Mouse (Mus musculus): ENCODE measurements at regions not wholly inside any gene's neighbourhood (a gene's known extent, or its start where the extent isn't known, plus 50 kb on each side); places are given as distances from the start of the nearest gene placed in this dataset.

DNA sequence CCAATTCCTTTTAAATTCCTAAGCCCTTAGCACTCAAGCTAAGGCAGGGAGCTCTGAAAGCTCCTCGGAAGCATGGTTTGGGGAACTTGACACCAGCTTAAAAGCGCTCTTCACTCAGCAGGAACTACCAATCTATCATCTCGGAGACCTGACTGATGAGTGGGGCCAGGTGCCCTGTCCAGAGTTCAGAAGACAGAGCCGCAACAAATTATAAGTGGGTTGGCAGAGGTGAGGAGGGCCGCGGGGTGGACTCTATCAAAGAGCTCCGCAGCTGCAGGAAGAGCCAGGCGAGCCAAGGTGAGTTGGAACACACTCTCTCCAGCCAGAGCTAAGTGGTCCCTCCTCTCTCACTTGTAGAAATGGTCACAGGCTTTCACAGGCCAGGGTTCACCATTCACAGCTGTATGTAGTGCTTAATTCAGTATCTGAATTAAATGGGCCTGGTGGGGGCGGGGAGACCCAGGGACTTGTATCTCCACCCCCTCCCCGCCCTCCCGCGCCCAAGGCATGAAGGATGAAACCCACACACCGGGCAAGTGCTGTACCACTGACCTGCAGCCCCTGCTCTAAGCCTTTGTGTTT lies 180.8 kb downstream of the Stim2 start:
- DNase-seq = no peak

DNA sequence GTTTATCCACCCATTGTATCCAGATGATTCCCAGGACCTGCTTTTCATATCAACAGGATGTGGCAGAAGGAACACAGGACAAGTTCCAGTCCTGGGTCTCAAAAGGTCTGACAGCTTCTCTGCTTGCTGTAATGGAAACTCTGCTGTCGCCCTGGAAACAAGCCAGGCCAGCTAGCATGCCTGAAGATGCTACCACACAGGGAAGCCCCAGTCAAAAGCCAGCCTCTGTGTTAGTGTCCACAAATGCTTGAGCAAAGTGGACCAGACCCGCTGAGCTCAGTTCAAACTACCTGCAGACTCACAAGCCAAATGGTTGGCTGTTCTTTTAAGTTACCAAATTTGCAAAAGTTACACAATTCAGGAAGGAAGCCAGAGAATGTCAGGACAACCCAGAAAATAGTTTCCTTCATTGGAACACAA lies 181.9 kb downstream of the Stim2 start:
- DNase-seq = peak; percentile 54 to 65

DNA sequence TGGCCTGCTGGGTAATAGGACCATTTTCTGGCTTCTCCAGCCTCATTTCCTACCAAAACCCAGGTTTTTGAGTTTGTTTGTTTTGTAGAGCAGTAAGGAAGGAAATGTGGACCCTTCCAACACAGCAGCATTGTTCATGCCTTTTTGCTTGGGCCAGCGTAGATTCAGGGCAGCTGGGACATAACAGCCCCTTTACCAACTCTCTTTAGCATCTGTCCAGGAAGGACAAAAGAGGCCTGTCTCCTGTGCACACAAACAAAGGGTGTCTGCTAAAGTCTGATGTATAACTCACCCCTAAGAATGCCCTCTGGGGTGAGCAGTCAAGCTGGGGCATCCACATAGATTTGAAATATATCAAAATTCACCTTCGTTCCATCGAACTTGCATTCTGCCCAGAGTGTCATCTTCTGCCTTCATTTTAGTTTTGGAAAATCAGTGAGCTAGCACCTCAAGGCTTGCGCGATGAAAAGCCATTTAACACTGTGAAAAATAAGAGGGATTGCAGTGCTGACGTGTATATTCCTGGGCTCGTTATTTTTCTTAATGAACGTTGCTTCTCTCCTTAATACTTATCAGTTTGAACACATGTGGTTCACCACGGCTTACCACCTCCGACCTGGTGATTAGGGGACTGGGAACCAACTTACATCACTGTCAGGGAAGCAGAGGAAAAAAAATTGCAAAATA lies 182.5 kb downstream of the Stim2 start:
- DNase-seq = no peak

DNA sequence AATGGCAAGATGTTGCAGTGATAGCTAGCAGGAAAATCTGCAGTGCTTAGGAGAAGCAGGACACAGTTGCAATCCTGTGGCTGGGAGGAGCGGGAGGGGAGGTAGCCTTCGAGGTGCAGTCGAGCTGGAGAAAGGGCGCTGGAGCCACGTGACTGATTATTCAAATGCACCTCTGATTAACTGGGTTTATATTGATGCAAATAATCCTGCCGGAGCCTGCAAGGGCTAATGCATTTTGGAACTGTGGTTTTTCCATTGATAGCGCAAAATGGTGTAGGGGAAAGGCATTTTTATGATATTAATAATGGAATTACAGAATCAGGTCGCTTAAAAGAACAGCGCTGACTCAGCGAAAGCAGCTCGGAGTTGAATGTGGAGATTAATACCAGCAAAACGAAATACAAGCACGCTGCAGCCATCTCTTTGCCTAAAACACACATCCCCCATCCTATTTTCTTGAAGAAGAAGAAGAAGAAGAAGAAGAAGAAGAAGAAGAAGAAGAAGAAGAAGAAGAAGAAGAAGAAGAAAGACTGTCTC lies 183.1 kb downstream of the Stim2 start:
- no peak for DNase-seq

DNA sequence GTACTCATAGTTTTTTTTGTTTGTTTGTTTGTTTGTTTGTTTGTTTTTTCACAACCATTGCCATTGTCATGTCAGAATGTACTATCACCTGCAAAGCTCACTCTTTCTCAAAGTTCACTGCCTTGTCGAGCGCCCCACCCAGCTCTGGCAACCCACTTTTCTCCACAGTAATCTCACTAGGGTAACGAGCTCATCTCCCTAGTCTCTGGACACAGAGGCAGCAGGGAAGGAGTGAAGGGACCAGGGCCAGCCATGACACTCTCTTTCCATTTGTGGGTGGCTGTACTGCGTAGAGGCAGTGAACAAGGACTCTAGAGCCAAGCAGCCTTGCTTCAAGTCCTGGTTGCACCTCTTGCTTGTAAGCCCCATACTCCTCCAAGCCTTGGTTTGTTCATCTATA lies 184.5 kb downstream of the Stim2 start:
- no peak for DNase-seq

DNA sequence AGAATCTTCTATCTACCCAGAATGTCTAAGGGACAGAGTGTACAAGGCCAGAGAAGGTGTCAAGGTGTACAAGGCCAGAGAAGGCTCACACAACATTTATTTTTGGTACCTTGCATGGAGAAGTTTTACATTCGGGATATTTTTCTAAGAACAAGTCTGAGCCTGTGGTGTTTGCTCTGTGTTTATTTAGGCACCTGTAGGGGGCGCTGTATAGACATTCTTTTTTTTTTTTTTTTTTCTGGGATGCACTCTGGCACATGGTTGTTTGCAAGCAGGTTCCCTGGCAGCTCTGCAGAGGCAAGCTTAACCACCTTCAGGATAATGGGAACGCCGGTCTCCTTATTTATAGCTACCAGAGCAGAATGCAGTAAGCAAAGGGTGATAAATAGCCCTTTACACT lies 187.4 kb downstream of the Stim2 start:
- DNase-seq = no peak

DNA sequence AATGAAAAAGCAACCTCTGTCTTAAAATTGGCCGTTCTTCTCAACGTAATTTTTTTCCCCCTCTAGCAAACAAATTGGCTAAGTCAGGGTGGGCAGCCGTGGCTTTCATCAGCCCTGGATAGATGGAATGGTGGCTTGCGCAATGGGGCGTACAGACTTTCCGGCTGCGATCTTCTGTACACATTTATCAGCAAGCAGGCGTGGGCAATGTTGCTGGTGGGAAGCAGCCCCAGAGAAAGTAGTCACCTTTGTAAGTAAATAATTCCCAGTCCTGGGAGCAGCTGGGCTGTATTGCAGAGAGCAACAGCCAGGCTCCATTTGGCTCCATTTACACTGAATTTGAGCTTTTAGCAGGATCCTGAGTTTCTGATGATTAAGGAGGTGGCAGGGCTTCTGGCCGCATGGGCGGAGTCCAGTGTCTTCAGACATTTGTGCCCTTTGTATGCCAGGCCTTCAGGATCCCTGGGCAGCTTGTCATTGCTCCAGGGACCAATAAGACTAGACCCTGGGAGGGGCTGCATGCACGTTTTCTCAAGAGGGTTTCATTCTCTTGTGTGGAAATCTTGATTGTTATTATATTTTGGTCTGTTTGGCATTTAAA lies 187.9 kb downstream of the Stim2 start:
- no peak for DNase-seq

DNA sequence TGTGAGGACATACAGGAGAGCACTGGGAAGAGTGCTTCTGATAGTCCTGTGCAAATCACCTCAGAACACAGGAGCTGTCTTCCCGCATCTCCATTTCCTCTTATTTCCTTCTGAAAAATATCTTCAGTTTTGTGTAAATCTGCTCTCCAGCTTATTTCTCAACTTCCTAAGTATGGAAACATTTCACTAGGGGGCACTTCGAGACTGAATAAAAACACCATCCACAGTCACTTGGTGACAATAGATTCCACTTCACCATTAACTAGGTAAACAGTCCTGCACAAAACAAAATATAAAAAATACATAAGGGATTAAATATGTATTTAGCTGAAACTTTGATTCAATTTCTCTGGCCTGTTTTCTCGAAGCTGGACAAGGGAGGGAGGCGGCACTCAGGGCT lies 193.4 kb downstream of the Stim2 start:
- DNase-seq = no peak

DNA sequence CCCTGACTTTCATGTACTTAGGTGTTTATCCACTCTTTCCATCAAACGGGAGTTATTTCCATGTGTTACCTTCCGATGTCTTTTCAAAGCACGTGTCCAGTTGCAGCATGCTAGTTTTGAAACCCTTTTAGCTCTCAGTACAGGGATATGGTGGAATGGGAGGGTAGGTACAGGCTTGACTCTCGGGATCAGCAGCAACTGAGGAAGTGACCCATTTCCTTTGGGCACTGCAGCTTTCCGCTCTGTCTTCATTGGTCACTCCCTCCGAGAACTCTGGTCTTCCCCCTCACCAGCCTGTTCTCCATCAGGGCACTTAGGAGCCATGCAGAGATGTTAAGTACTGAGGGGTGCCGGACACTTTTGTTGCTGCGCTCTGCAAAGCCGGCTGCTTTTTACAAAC lies 196.5 kb downstream of the Stim2 start:
- no peak for DNase-seq

DNA sequence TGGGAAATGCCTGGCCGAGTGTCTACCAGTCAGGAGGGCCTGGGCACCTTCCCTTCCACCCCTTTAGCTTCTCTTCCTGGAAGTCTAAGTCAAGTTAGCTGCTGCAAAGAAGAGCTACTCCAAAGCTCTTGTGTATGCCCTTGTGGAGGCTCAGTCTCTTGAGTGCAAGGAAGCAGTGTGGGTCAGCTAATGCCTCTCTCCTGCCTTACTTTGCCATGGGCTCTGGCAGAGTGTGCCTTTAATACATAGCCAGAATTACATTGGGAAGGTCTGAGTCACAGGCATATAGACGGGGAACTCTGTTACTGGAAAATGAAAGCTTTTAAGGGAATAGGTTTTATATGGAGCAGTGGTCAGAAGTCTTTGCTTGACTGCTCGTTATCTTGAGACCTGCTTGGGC lies 201.7 kb downstream of the Stim2 start:
- no peak for DNase-seq

DNA sequence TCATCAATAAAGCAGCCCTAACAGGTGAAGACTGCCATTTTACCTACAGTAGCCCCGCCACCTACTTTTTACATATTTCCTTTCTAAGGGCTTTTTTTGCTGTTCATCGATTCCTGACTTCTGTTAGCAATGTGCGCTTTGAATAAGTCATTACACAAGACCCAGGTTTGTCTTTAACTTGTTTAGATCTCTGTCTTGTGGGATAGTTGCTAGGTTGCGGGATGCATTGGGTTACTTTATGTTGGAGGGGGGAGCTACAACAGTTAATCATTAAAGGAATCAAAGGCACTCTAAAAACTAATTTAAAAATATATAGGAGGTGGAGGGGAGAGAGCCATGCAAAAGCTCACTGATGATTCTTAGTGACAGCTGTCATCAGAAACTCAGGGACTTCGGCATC lies 202.3 kb downstream of the Stim2 start:
- DNase-seq = no peak

DNA sequence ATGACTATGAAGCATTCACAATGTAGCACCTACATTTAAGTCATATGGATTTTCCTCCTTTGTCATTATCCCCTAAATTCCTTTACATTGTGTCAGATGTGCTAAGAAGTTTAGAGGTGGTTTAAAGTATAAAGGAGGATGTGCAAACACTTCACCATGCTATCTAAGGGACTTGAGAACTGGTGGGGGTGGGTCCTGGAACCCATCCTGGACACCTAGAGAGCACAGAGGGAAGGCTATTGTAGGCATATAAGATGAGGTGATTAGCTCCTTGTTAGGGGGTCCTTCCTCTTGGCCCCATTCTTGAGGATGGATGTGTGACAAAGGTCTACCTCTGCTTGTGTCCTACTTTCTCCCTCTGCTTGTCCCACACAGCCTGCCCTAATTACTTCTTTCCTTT lies 213.2 kb downstream of the Stim2 start:
- no peak for DNase-seq

DNA sequence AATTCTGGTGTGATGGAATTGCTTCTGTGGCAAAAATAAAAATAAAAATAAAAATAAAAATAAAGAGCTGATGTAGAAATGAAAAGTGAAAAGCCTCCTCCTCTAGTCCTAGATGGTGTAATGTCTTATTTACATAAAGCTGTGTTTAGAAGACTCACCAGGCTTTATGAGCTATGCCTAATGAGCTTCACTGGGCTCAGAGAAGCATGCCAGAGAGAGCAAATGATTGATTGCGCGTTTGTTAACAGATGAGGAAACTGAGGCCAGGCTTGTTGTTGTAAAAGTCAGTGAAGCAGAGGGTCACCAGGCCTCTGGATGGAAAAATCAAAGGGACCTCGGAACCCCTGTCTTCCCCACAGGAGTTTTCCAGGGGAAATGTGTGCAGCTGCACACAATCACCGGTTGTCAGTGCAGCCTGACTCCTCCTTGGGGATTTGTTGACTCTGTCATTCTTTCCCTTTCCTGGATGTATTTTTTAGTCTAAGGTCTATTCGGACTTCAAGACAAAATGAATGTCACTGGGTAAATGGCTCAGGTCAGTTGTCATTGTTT lies 213.8 kb downstream of the Stim2 start:
- DNase-seq = peak; percentile 31 to 39

DNA sequence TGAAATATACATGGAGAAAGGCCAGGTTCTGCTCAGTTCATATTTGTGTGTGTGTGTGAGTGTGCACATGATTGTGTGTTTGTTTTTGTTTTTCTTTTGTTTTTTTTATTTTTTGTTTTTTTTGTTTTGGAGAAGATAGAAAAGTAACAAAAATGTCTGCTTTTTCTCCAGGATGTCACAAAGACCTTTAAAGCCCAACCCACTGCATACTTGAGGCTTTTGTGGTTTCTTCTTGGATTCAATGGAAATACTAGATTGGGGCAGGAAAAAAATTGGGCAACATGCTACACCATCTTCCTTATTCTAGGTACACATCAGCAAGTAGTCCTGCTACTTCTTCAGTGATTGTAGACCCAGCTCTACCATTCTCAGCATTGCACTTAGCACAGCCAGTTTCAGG lies 226.7 kb downstream of the Stim2 start:
- DNase-seq = no peak

DNA sequence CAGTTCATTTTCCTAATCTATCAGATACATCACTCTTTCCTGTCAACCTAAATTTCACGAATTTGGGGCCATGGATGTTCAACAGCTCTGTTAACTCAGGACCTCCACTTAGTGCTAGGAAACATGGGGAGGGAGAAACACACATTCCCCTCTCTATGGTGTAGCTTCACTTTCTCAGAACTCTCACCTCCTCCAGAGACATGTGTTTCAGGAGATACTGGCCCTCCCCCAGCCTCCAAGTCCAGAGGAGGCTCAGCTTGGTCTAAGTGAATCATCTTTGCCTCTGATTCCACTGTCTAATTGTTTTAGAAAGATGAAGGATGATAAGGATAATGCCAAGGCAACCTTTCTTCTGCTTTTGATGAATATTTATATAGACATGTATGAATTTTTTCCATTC lies 236.3 kb downstream of the Stim2 start:
- no peak for DNase-seq

DNA sequence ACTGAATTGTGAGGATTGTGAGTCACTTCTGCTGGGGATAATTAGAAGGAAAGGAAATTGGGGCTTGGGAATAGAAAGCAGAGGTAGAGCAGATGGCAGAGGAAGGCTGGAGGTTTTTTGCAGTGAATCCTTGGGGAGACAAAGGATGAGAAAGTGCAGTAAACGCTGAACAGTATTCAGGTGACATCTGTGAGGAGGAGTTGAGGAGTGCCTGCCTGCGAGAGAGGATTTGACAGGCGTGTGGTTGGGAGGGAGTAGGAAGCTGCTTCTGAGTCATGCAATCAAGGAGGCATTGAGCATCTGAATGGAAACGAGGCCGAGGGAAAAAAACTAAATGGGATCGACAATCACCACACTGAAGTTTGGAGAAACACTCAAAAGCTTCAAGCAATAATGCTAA lies 236.9 kb downstream of the Stim2 start:
- DNase-seq = no peak

DNA sequence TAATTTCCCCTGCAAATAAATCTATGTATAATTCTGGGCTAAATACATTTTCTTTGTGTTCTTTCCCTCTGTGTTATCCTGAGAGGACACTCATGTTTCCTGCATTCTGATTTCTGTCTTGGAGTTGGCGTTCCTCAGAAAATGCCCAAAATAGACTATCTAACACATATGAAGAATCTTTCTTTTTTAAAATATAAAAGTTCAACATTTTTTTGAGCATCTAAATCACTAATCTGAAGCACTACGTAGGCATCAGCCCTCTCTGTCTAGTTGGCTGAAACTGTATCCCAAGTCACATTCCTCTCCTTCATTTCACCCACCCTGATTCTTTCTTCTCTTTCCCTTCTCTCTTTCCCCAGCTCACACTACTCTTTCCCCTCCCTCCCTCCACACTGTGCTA lies 238.9 kb downstream of the Stim2 start:
- DNase-seq = no peak

DNA sequence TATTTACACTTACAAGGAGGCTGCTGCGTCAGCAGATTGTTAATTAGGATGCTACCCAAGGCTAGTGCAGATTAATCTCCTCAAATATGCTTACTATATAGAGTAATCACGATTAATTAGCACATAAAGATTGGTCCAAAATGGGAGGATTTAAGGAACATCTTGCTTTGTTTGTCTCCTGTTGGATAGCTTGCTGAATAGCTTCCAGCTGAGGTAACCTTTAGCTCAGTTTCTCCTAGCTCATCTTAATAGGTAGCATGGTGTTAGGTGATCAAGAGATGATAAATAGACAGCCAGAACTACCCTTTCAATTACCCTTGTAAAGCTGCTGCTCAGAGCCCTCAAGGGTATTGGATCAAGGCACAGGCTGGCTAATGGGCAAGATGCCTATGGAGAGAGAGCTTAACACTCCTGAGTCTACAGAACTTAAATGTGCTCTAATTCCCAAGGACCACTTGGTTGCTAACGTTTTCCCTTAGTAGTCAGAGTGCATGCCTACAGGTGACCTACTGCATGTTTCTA lies 240.4 kb downstream of the Stim2 start:
- no peak for DNase-seq

DNA sequence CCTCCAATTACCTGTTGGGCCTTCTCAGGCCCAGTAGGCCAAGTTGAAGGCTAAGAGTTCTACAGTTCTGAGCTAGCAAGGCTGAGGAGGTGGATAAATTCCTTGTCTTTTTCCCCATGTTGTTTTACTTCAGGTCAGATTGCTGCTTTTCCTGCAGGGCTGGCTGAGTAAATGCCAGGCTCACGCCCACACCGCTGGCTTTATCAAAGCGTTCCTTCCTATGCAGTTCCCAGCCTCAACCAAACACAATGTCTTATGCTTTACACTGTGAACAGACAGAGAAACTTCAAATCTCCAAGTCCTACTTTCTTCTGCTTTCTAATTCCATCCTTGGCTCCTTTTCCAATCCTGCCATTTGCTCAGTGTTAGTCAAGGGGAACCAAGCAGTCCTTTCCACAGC lies 241.3 kb downstream of the Stim2 start:
- no peak for DNase-seq

DNA sequence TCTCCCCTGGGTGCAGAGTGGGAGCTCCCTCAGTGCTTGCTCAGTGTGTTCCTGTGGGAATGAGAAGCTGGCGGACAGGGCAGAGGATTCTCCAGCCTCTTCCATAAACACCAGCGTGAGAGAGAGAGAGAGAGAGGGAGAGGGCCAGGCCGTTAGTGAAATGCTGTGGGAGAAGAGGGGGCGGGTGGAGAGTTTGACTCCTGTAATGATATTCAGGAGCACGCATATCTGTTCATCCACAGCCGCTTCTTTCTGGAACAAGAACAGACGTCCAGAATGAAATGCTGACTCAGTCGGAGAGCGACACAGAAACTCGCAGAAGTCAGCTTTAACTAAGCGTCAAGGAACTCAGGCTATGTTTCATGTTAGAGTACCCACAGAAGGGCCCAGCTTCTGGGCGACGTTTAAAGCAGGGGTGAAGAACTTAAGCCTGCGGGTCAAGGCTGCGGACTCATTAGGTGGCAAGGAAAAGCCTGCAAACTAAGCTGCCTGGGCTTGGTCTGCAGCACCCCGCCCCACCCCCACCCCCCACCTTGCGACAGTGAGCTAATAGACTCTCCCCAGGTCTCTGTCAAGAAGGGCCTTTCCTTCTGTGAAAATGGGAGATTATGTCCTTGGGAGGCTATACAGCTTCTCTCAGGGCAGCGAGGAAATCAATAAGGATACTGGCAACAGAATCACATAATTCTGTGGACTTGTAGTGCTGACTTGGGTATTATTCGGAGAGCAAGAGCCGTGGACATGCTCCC lies 243.0 kb downstream of the Stim2 start:
- peak in 1 of 2 experiments; percentile 11 for DNase-seq

DNA sequence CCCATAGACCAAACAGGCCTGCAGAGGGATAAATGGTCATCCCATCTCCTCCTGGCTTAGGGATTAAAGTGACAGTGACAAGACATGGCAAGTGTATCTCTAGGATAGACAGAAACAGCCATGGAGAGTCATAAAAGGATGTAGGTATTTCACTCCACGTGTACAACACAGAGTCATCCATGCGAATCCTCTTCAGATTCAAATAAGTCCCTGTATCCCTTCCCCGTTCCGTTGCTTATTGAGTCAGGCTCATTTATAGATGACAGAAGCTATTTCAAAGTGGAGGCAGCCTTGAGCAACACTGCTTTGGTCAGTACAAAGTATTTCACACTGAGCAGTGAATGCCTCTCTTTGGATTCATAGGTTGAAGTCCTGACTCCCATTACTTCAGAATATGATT lies 243.8 kb downstream of the Stim2 start:
- no peak for DNase-seq

DNA sequence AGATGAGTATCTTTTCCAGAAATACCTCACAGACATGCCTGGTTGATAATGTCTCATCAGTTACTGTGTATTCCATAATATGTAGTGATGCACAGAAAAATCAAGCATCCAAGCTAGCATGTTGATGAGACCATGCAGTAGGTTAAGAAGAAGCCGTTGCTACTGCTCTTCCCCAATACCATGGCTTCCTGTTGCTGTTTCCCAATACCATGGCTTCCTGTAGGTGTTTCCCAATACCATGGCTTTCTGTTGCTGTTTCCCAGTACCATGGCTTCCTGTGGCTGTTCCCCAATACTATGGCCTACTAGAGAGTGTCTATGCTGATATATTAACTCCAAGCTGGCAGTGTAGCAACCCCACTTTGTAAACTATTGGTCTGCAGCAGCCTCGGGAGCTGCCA lies 253.7 kb downstream of the Stim2 start:
- no peak for DNase-seq

DNA sequence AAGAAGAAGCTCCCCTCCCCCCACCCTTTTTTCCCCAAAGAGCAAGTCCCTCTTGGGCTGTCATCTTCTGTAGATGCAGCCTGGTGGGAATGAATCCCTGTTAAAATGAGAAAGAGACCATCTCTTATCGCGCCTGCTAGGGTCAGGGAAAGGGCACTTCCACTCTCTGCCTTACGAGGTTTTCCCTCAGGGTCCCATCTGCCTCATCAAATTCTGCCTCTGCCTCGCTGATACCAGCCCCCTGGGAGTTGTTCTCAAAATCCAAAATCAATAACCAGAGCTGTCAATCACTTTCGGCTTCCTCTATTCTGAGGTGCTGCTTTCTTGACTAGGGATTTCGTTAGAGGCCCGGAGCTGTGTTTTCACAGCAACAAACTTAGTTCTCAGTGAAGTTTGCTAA lies 255.7 kb downstream of the Stim2 start:
- no peak for DNase-seq

All from kidney, postnatal 4 days (tissue).